Mouse (Mus musculus): ENCODE measurements around the gene Them4. TPM values are rescaled to one million over a fixed set of nuclear protein-coding genes. Genes with fewer than 3 reads are reported as not detected.
A peak's percentile ranks its signal among the peaks of the same experiment; 100 is the strongest.

The Them4 gene
- polyA plus RNA-seq, 1 experiment from 2014 or later: 18.5 TPM

DNA sequence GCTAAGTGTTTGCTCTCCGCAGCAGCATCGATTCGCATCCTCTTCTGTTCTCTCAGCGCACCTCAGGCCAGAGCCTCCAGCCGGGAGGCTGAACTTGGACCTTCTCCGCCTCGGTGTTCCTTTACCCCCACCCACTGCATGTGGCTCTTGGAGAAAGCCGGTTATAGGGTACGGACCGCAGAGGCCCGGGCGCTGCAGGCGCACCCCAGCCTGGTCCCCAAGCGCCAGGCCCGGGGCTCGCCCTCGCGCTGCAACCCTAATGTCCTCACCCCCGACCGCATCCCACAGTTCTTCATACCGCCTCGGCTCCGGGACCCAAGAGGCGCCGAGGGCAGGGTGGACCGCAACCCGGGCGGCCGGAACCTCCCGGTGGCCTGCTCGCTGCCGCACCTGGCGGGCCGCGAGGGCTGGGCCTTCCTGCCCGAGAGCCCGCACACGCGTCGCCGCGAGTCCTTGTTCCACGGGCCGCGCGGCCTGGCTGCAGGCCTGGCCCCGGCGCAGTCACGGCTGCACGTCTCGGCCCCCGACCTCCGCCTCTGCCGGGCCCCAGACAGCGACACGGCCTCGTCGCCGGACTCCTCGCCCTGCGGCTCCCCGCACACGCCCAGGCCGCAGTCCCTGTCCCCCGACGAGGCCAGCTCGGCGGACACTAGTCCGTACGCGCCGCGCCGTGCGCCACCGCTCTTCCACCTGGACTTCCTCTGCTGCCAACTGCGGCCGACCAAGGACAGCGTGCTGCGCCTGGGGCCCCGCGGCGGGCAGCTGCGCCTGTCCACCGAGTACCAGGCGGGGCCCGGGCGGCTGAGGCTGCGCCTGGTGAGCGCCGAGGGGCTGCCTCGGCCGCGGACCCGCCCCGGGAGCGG, 53.6 kb downstream of the Them4 start:
- WGBS: 6% methylated on average over 88 of the region's 97 CpGs
- ATAC-seq: peak; percentile 63
- H3K9ac ChIP-seq (ENCODE audit: low read depth, low read length): peak overlapping the region; percentile 82

GRCm38 (mm10) chr3:94364154-94364526, 54.3 kb downstream of the Them4 start:
- peak; percentile 27 for ATAC-seq
- H3K27me3 ChIP-seq (replicated peaks; ENCODE audit: control insufficient read depth, insufficient read depth, low read length): peaks cover 4% of the 10 kb centered on the region; the same call in 1 of the 2 replicates
- no peaks in the 10 kb centered on the region for H3K9me3 ChIP-seq (ENCODE audit: control insufficient read depth, low read length)
- H3K4me3 ChIP-seq (ENCODE audit: low read length): peak overlapping the region; percentile 60
- 4% methylated on average over 23 of the region's 23 CpGs for WGBS
- peak overlapping the region; percentile 93 for H3K4me2 ChIP-seq (ENCODE audit: low read depth, low read length)
- H3K27ac ChIP-seq (ENCODE audit: low read length): no peak overlapping the region
- H3K4me1 ChIP-seq (ENCODE audit: control insufficient read depth, insufficient read depth, low read length): peaks cover 7% of the 10 kb centered on the region
- no peaks in the 10 kb centered on the region for H3K36me3 ChIP-seq (ENCODE audit: control insufficient read depth, insufficient read depth, low read length)
- peak overlapping the region; percentile 82 for H3K9ac ChIP-seq (ENCODE audit: low read depth, low read length)

More for the DNA sequence above, 53.6 kb downstream of the Them4 start:
- H3K4me1 ChIP-seq (ENCODE audit: control insufficient read depth, insufficient read depth, low read length): peaks cover 7% of the 10 kb centered on the region
- no peaks in the 10 kb centered on the region for H3K36me3 ChIP-seq (ENCODE audit: control insufficient read depth, insufficient read depth, low read length)
- H3K9me3 ChIP-seq (ENCODE audit: control insufficient read depth, low read length): no peaks in the 10 kb centered on the region
- H3K4me2 ChIP-seq (ENCODE audit: low read depth, low read length): peak overlapping the region; percentile 93
- H3K27ac ChIP-seq (ENCODE audit: low read length): no peak overlapping the region
- peaks cover 4% of the 10 kb centered on the region; the same call in 1 of the 2 replicates for H3K27me3 ChIP-seq (replicated peaks; ENCODE audit: control insufficient read depth, insufficient read depth, low read length)
- peak overlapping the region; percentile 60 for H3K4me3 ChIP-seq (ENCODE audit: low read length)

- peak; percentile 55 for ATAC-seq
- Histone ChIP-seq H3K4me3 (ENCODE audit: low read length) (no peak overlapping the region), H3K27me3 (replicated peaks; ENCODE audit: control insufficient read depth, insufficient read depth, low read length) (peaks cover 4% of the 10 kb centered on the region; the same call in 1 of the 2 replicates), H3K36me3 (ENCODE audit: control insufficient read depth, insufficient read depth, low read length) (no peaks in the 10 kb centered on the region), H3K4me1 (ENCODE audit: control insufficient read depth, insufficient read depth, low read length) (peaks cover 12% of the 10 kb centered on the region), H3K9ac (ENCODE audit: low read depth, low read length) (no peak overlapping the region), H3K4me2 (ENCODE audit: low read depth, low read length) (no peak overlapping the region), H3K9me3 (ENCODE audit: control insufficient read depth, low read length) (no peaks in the 10 kb centered on the region), H3K27ac (ENCODE audit: low read length) (0 out of 2 replicates have a peak overlapping the region, but pooled peaks have one; percentile 9)
- WGBS: 15% methylated on average over 3 of the region's 3 CpGs
Observed at GRCm38 (mm10) chr3:94366761-94367160, 56.9 kb downstream of the Them4 start.

DNA sequence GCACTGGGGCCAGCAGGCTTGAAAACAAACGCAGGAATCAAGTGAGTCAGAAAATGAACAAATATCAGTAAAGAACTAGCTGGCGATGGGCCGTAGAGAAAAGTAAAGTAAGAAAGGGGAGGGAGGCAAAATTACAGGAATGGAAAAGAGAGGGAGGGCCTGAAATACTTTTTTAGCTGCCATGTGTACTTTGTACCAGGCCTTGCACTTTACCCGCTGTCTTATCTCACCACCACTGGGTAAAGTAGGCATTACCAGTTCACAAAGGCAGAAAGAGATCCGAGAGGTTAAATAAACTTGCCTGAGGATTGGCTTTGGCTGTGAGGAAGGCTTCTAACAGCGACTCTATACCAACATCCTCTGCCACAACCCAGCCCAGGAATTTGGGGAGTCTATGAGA, 57.6 kb downstream of the Them4 start:
- Histone ChIP-seq H3K27me3 (replicated peaks; ENCODE audit: control insufficient read depth, insufficient read depth, low read length) (peaks cover 4% of the 10 kb centered on the region; the same call in 1 of the 2 replicates), H3K36me3 (ENCODE audit: control insufficient read depth, insufficient read depth, low read length) (no peaks in the 10 kb centered on the region), H3K4me2 (ENCODE audit: low read depth, low read length) (no peak overlapping the region), H3K9me3 (ENCODE audit: control insufficient read depth, low read length) (no peaks in the 10 kb centered on the region), H3K27ac (ENCODE audit: low read length) (peak overlapping the region; percentile 9; the same call in 1 of the 2 replicates), H3K4me1 (ENCODE audit: control insufficient read depth, insufficient read depth, low read length) (peaks cover 17% of the 10 kb centered on the region), H3K9ac (ENCODE audit: low read depth, low read length) (no peak overlapping the region), H3K4me3 (ENCODE audit: low read length) (no peak overlapping the region)
- no peak for ATAC-seq
- WGBS: 62% methylated on average over 6 of the region's 6 CpGs

DNA sequence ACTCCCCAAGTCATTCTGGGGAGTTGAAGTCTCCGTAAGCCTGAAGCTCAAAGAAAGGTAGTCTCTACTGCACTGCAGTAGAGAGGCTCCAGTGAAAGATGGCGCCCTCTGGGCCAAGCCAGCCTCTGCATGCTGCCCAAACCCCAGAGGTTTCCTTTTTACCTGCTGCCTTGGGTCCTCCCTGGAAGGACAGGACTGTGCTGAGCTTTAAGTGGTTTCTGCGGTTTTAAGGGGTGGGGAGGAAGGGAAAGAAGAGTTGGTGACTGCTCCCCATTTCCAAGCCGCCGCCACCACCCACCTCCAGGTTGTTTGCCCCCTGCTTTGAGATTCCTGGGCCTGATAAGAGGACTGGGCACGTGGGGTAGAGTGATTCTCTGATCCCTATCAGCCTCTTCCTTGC, 58.7 kb downstream of the Them4 start:
- 67% methylated on average over 6 of the region's 6 CpGs for WGBS
- Histone ChIP-seq H3K9ac (ENCODE audit: low read depth, low read length) (no peak overlapping the region), H3K36me3 (ENCODE audit: control insufficient read depth, insufficient read depth, low read length) (no peaks in the 10 kb centered on the region), H3K4me1 (ENCODE audit: control insufficient read depth, insufficient read depth, low read length) (peaks cover 19% of the 10 kb centered on the region), H3K4me3 (ENCODE audit: low read length) (no peak overlapping the region), H3K27me3 (replicated peaks; ENCODE audit: control insufficient read depth, insufficient read depth, low read length) (0 out of 2 replicates have a peak, but pooled peaks cover 4% of the 10 kb centered on the region), H3K4me2 (ENCODE audit: low read depth, low read length) (no peak overlapping the region), H3K27ac (ENCODE audit: low read length) (no peak overlapping the region), H3K9me3 (ENCODE audit: control insufficient read depth, low read length) (no peaks in the 10 kb centered on the region)
- ATAC-seq: no peak

DNA sequence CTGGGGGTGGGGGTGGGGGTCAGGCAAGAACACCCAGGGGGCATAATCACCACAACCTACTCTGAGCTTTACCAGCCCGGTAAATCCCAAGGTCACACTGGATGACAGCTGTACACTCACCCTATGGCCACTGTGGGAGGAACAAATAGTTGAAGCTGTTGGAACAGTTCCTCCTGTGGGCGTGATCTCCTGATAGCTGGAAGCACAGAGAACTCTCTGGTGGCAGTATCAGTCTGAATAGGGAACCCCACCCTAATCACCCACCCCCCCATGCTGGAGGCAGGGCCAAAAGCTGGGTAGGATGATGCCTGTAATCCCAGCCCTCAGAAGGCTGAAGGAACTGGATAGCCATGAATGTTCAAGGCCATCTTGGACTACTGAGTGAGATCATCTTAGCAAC, 59.8 kb downstream of the Them4 start:
- Histone ChIP-seq H3K4me1 (ENCODE audit: control insufficient read depth, insufficient read depth, low read length) (peaks cover 28% of the 10 kb centered on the region), H3K36me3 (ENCODE audit: control insufficient read depth, insufficient read depth, low read length) (no peaks in the 10 kb centered on the region), H3K9me3 (ENCODE audit: control insufficient read depth, low read length) (no peaks in the 10 kb centered on the region), H3K4me2 (ENCODE audit: low read depth, low read length) (no peak overlapping the region), H3K27ac (ENCODE audit: low read length) (no peak overlapping the region), H3K9ac (ENCODE audit: low read depth, low read length) (no peak overlapping the region), H3K27me3 (replicated peaks; ENCODE audit: control insufficient read depth, insufficient read depth, low read length) (0 out of 2 replicates have a peak, but pooled peaks cover under 1% of the 10 kb centered on the region), H3K4me3 (ENCODE audit: low read length) (no peak overlapping the region)
- no peak for ATAC-seq
- 52% methylated on average over 2 of the region's 2 CpGs for WGBS

DNA sequence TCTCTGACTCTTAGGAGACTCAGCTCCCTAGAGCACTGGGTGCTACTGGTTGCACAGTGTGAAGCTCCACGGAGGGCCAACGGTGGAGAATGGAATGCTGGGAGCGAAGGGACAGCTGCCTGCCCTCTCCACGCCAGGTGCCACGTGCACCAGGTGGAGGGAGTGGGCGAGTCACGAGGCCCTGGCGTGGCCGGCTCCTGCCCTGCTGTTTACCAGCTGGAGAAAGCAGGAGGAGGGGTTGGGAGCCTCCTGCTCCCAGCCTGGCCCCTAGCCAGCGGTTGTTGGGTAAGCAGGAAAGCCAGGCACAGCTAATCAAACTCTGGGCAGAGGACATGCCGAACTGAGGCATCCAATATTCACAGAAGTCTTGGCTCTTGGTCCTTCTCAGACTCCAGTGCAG, 61.7 kb downstream of the Them4 start:
- peak; percentile 67 for ATAC-seq
- H3K4me2 ChIP-seq (ENCODE audit: low read depth, low read length): peak overlapping the region; percentile 42
- no peaks in the 10 kb centered on the region for H3K27me3 ChIP-seq (replicated peaks; ENCODE audit: control insufficient read depth, insufficient read depth, low read length)
- H3K9ac ChIP-seq (ENCODE audit: low read depth, low read length): peak overlapping the region; percentile 41; the same call in 1 of the 2 replicates
- no peaks in the 10 kb centered on the region for H3K36me3 ChIP-seq (ENCODE audit: control insufficient read depth, insufficient read depth, low read length)
- 0 out of 2 replicates have a peak overlapping the region, but pooled peaks have one; percentile 18 for H3K4me3 ChIP-seq (ENCODE audit: low read length)
- H3K4me1 ChIP-seq (ENCODE audit: control insufficient read depth, insufficient read depth, low read length): peaks cover 28% of the 10 kb centered on the region
- peak overlapping the region; percentile 58 for H3K27ac ChIP-seq (ENCODE audit: low read length)
- H3K9me3 ChIP-seq (ENCODE audit: control insufficient read depth, low read length): no peaks in the 10 kb centered on the region
- 7% methylated on average over 11 of the region's 11 CpGs for WGBS

GRCm38 (mm10) chr3:94372038-94372437, 62.1 kb downstream of the Them4 start:
- H3K4me2 ChIP-seq (ENCODE audit: low read depth, low read length): peak overlapping the region; percentile 42
- peak overlapping the region; percentile 41; the same call in 1 of the 2 replicates for H3K9ac ChIP-seq (ENCODE audit: low read depth, low read length)
- H3K27me3 ChIP-seq (replicated peaks; ENCODE audit: control insufficient read depth, insufficient read depth, low read length): no peaks in the 10 kb centered on the region
- peak overlapping the region; percentile 43; the same call in 1 of the 2 replicates for H3K27ac ChIP-seq (ENCODE audit: low read length)
- no peaks in the 10 kb centered on the region for H3K9me3 ChIP-seq (ENCODE audit: control insufficient read depth, low read length)
- H3K4me1 ChIP-seq (ENCODE audit: control insufficient read depth, insufficient read depth, low read length): peaks cover 28% of the 10 kb centered on the region
- 0% methylated on average over 3 of the region's 3 CpGs for WGBS
- ATAC-seq: no peak
- no peaks in the 10 kb centered on the region for H3K36me3 ChIP-seq (ENCODE audit: control insufficient read depth, insufficient read depth, low read length)
- no peak overlapping the region for H3K4me3 ChIP-seq (ENCODE audit: low read length)

- Histone ChIP-seq H3K27ac (ENCODE audit: low read length) (peak within 1 kb of the TSS; percentile 52), H3K4me3 (ENCODE audit: low read length) (peak within 1 kb of the TSS; percentile 44), H3K27me3 (replicated peaks; ENCODE audit: control insufficient read depth, insufficient read depth, low read length) (no peaks in the 10 kb centered on the region), H3K9me3 (ENCODE audit: control insufficient read depth, low read length) (no peaks in the 10 kb centered on the region), H3K4me2 (ENCODE audit: low read depth, low read length) (peak within 1 kb of the TSS; percentile 53), H3K9ac (ENCODE audit: low read depth, low read length) (peak within 1 kb of the TSS; percentile 50), H3K4me1 (ENCODE audit: control insufficient read depth, insufficient read depth, low read length) (peaks cover 30% of the 10 kb centered on the region), H3K36me3 (ENCODE audit: control insufficient read depth, insufficient read depth, low read length) (no peaks in the 10 kb centered on the region)
- peak; percentile 58 for ATAC-seq
- WGBS: 15% methylated on average over 5 of the region's 5 CpGs
Observed at GRCm38 (mm10) chr3:94372641-94373040, 62.8 kb downstream of the Them4 start, which contains the start of gene Rorc. Gene Rorc (plus strand): TSS chr3:94372794.

All from intestine, embryonic 16.5 days (tissue).